Mouse (Mus musculus): ENCODE measurements around the gene Slc22a12. TPM values are rescaled to one million over a fixed set of nuclear protein-coding genes. Genes with fewer than 3 reads are reported as not detected.
A peak's percentile ranks its signal among the peaks of the same experiment; 100 is the strongest.

The Slc22a12 gene
- total RNA-seq, 2 experiments from 2014 or later: not detected

DNA sequence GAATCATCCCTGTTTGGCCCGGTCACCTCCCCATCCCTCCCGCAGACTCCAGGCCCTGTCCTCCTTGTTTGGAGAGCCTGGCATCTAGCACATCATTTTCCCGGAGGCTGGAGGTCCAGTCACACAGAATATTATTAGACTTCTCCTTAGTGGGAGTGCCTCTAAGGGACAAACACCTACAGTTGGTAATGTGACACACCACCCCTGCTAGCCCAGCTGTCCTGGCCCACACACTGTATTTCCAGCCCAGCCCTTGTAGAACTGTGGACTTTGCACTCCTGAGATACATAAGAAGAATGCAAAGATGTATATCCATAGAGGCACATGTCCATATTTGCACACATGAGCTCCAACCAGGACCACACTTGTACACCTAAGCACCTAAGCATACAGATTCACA, 21.2 kb downstream of the Slc22a12 start:
- intact Hi-C loops (cut with DNase I): no loop called here

DNA sequence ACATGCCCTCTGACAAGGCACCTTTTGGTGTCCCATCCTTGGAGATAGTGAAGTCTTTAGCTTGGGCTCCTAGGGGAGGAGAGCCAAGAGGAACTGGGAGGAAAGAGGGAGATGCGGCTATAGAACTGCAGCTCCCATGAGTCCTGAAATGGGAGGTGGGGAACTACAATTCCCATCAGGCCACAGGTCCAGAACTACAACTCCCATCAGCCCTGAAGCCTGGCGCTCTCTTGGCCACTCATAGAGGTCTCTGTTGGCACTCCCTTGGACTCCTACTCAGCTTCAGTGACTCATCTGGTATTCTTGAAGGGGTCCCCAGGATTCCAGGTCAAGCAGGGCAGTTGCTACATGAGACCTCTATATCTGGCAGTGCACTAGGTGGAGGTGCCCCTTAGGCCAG, 23.3 kb downstream of the Slc22a12 start:
- DNase-seq: no peak
- intact Hi-C loops (cut with DNase I): no loop called here

More for the DNA sequence above, 21.2 kb downstream of the Slc22a12 start:
- no peak for DNase-seq

- DNase-seq: no peak
- intact Hi-C loops (cut with DNase I): no loop called here
These were observed 24.2 kb downstream of the Slc22a12 start for GRCm38 (mm10) chr19:6518601-6519000.

DNA sequence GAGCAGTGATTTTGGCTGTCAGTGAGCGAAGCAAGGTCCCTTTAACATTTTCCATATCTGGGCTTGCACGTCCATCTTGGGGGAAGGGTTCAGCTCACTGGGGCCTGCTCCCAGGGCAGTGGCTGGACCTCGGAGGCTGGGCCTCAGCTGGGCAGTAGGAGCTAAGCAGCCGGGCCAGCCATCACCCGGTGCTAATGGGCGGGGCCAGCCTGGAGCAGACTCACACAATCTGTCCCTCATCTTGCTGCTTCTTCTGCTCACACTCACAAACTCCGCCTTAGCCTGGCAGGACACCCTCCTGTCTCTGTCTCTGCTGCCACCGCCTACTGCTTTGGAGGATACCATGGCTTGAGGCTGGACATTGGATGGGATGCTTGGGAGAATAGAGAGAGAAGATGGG, 26.7 kb downstream of the Slc22a12 start:
- DNase-seq: no peak
- intact Hi-C loops (cut with DNase I): no loop called here

- DNase-seq: no peak
- intact Hi-C loops (cut with DNase I): no loop called here
These were observed 27.4 kb downstream of the Slc22a12 start for GRCm38 (mm10) chr19:6515448-6515847.

DNA sequence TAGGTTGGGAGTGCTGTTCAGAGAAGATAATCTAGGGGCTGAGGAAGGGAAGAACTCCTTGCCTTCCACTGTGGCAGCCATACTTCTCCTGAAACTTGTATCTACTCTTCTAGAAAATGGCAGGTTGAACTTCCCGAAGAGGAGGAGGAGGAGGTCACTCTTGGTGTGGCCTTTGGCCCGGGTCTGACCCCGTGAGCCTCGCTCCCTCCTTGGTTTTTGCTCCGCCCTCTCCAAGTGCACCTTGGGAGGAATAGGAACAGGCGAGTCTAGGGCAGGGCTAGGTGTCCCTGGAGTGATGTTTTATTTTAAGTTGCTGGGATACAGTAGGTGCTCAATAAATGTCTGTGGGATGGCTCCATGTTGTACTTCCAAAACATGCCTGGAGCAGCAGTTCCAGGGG, 27.9 kb downstream of the Slc22a12 start:
- no peak for DNase-seq
- intact Hi-C loops (cut with DNase I): no loop called here

GRCm38 (mm10) chr19:6513389-6514139, 29.3 kb downstream of the Slc22a12 start:
- no peak for DNase-seq
- intact Hi-C loops (cut with DNase I): no loop called here

GRCm38 (mm10) chr19:6510546-6510945, 32.3 kb downstream of the Slc22a12 start:
- no peak for DNase-seq
- intact Hi-C loops (cut with DNase I): no loop called here

DNA sequence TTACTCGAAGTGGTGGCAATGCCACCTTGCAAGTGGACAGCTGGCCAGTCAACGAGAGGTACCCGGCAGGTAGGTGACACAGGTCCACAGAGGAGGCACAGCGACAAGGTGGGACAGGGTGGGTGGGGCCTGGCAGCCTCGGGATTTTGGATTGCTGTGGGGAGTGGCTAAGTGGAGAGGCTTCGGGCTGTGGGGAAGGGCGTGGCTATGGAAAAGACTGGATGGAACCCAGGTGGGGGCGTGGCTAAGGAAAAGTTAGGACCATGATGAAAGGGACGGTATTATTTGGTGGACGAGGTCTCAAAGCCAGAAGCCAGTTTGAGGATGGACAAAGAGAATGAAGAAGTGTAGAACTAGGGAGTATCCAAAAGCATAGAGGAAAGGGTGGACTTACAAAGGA, 33.0 kb downstream of the Slc22a12 start:
- DNase-seq: no peak
- intact Hi-C loops (cut with DNase I): no loop called here

GRCm38 (mm10) chr19:6507393-6507792, 35.4 kb downstream of the Slc22a12 start:
- no peak for DNase-seq
- intact Hi-C loops (cut with DNase I): no loop called here

GRCm38 (mm10) chr19:6504656-6505045, 38.2 kb downstream of the Slc22a12 start:
- no peak for DNase-seq
- intact Hi-C loops (cut with DNase I): no loop called here

DNA sequence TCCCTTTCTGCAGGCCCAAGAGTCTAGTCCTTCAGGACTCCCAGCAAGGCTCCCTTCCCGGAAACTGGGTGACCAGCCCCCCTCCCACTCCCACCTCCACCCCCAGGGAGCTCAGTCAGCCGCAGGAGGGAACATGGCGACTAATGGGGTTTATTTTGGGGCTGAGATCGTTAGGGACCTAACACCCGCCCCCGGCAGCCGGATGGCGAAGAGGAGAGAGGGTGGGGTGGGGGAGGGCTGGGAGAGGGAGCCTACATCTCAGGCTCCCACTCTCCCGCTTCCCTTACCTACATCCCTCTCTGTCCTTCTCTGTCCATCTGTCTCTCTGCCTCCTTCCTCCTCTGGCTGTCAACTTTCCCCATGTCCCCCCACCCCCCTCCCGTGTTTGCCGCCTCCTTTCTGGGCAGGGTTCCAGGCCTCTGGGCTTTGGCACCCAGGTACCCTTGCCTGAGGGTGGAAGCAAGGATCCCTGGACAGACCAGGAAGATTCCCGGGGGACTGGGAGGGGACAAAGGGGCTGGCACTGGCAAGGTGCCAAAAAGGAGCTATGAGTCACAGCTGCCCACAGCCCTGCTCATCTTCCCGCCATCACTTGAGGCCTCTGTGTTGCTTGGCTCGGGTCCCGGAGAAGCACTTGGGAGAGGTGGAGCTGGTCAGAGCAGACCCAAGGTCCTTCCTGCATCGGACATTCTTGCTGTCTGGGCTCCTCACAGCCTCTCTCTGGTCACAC, 38.7 kb downstream of the Slc22a12 start:
- intact Hi-C loops (cut with DNase I): no loop called here

GRCm38 (mm10) chr19:6502543-6503319, 40.1 kb downstream of the Slc22a12 start:
- DNase-seq: peak in 1 of 2 experiments; percentile 26
- intact Hi-C loops (cut with DNase I): no loop called here

More for the DNA sequence above, 38.7 kb downstream of the Slc22a12 start:
- DNase-seq: no peak

- DNase-seq: no peak
- intact Hi-C loops (cut with DNase I): no loop called here
These were observed 40.7 kb downstream of the Slc22a12 start for GRCm38 (mm10) chr19:6502035-6502541.

DNA sequence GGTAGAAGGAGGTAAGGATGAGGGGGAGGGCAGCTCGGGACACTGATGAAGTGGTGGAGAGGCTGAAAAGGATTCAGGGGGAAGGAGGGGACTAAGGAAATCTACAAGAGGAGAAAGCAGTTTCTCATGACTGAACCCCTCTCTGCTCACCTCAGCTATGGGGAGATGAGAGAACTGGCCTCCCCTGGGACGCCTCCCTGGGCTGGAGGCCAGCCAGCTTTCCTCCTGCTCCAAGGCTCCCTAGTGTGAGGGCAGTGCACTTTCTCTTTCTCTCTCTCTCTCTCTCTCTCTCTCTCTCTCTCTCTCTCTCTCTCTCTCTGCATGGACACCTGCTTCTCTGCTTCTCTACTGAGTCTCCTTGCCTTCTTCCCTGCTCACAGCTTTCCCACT, 42.2 kb downstream of the Slc22a12 start:
- no peak for DNase-seq
- intact Hi-C loops (cut with DNase I): no loop called here

DNA sequence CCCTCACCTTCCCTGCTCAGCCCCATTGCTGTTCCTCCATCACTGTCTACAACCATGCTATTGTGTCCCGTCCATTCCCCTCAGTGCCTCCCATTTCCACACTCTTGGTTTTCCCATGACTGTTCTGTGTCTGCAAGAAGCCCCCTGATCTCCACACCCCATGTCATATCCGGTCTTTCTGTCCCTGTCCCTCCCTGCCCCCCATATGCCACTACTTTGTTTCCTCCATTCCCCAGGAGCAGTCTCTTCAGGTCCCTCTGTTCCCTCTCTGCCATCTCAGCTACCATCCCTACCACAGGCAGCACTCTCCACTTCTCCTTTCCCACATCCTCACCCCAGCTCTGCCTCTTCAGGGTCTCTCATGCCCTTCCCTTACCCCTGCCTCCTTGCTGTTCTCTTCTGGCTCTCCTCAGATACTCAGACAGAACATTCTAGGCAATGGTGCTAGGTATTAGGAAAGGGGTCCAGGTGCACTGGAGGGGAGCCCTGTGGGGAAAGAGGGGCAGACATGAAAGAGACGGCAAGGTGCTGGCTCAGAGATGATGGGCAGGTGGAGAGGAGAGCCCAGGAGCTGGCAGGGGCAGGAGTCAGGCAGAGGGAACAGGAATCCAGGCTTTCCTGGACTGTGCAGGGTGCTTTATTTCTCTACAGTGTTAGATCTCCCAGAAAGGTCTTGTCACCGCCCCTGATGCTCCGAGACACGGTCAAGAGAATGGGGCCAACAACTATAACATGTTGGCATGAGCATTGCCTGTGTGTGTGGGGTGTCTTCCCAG, 42.8 kb downstream of the Slc22a12 start:
- intact Hi-C loops (cut with DNase I): no loop called here

DNA sequence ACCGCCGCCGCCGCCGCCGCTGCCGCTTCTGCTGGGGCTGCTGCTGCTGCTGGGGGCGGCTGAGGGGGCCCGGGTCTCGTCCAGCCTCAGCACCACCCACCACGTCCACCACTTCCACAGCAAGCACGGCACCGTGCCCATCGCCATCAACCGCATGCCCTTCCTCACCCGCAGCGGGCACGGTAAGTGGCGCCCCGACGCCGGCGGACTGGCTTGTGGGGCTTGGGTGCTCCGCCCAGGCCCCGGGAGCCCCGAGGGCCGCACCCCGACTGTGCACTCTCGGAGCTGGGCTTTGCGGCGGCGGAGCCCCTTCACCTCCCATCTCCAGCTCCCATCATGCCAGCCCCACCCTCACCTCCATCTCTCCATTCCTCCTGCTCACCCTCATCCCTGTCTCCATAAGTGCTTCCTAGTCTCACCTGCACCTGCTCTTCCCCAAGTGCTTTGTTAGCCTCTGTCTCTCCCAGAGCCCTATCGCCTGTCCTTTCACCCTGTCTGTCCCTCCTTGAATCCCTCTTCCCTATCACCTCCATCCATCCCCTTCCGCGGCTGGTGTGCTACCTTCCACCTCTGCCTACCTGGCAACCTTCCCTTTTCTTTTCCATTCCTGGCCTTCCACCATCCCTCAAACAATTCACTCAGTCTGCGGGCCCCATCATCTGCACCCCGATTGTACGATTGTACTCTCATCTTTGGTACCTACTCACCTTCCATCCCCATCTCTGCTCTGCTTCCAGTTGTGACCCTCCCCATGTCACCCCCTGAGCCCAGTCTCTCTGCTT, 44.3 kb downstream of the Slc22a12 start:
- intact Hi-C loops (cut with DNase I): no loop called here
- no peak for DNase-seq

More for the DNA sequence above, 42.8 kb downstream of the Slc22a12 start:
- no peak for DNase-seq

- DNase-seq: no peak
- intact Hi-C loops (cut with DNase I): no loop called here
These were observed 45.0 kb downstream of the Slc22a12 start for GRCm38 (mm10) chr19:6497803-6498202.

GRCm38 (mm10) chr19:6497150-6497801, 45.6 kb downstream of the Slc22a12 start:
- DNase-seq: no peak
- intact Hi-C loops (cut with DNase I): no loop called here

All from gastrocnemius, postnatal 36 days (tissue).